Mouse (Mus musculus): ENCODE results near the gene Usp21. TPM values are rescaled to one million over a fixed set of nuclear protein-coding genes. Genes with fewer than 3 reads are reported as not detected.
A peak's percentile ranks its signal among the peaks of the same experiment; 100 is the strongest.

Gene Usp21
- polyA plus RNA-seq, 1 experiment from 2014 or later, result 126 TPM

- Histone ChIP-seq H3K4me1 (replicated peaks; ENCODE audit: control insufficient read depth, insufficient read depth, low read length) (peaks cover 4% of the 10 kb centered on the region), H3K27me3 (replicated peaks; ENCODE audit: control insufficient read depth, insufficient read depth, low read length) (no peaks in the 10 kb centered on the region), H3K27ac (ENCODE audit: low read length) (no peak overlapping the region), H3K36me3 (ENCODE audit: control insufficient read depth, insufficient read depth) (peaks cover 18% of the 10 kb centered on the region), H3K9ac (replicated peaks; ENCODE audit: low read depth, low read length) (no peak overlapping the region), H3K9me3 (ENCODE audit: control insufficient read depth, low read length) (no peaks in the 10 kb centered on the region), H3K4me2 (ENCODE audit: low read length) (no peak overlapping the region), H3K4me3 (replicated peaks; ENCODE audit: low read length) (no peak overlapping the region)
- WGBS, result 89% methylated on average over 10 of the region's 10 CpGs
- no peak for ATAC-seq
Observed at GRCm38 (mm10) chr1:171240911-171241310, 46.9 kb downstream of the Usp21 start.

- no peak overlapping the region for H3K9ac ChIP-seq (replicated peaks; ENCODE audit: low read depth, low read length)
- no peaks in the 10 kb centered on the region for H3K9me3 ChIP-seq (ENCODE audit: control insufficient read depth, low read length)
- no peaks in the 10 kb centered on the region for H3K27me3 ChIP-seq (replicated peaks; ENCODE audit: control insufficient read depth, insufficient read depth, low read length)
- peaks cover 24% of the 10 kb centered on the region for H3K36me3 ChIP-seq (ENCODE audit: control insufficient read depth, insufficient read depth)
- no peak for ATAC-seq
- no peaks in the 10 kb centered on the region; the same call in 1 of the 2 replicates for H3K4me1 ChIP-seq (replicated peaks; ENCODE audit: control insufficient read depth, insufficient read depth, low read length)
- no peak overlapping the region for H3K4me3 ChIP-seq (replicated peaks; ENCODE audit: low read length)
- H3K27ac ChIP-seq (ENCODE audit: low read length), result no peak overlapping the region
- 82% methylated on average over 15 of the region's 15 CpGs for WGBS
- H3K4me2 ChIP-seq (ENCODE audit: low read length), result no peak overlapping the region
Observed at GRCm38 (mm10) chr1:171239992-171240744, 47.6 kb downstream of the Usp21 start.

- Histone ChIP-seq H3K9ac (replicated peaks; ENCODE audit: low read depth, low read length) (no peak overlapping the region), H3K9me3 (ENCODE audit: control insufficient read depth, low read length) (no peaks in the 10 kb centered on the region), H3K27me3 (replicated peaks; ENCODE audit: control insufficient read depth, insufficient read depth, low read length) (no peaks in the 10 kb centered on the region), H3K36me3 (ENCODE audit: control insufficient read depth, insufficient read depth) (peaks cover 26% of the 10 kb centered on the region), H3K4me1 (replicated peaks; ENCODE audit: control insufficient read depth, insufficient read depth, low read length) (no peaks in the 10 kb centered on the region), H3K4me3 (replicated peaks; ENCODE audit: low read length) (no peak overlapping the region), H3K27ac (ENCODE audit: low read length) (no peak overlapping the region), H3K4me2 (ENCODE audit: low read length) (no peak overlapping the region)
- WGBS, result 71% methylated on average over 14 of the region's 14 CpGs
- ATAC-seq, result 0 out of 2 replicates have a peak, but pooled peaks have one; percentile 42
Observed at GRCm38 (mm10) chr1:171238463-171238862, 49.3 kb downstream of the Usp21 start.

GRCm38 (mm10) chr1:171237438-171237837 is 50.4 kb downstream of the Usp21 start:
- no peaks in the 10 kb centered on the region for H3K27me3 ChIP-seq (replicated peaks; ENCODE audit: control insufficient read depth, insufficient read depth, low read length)
- H3K4me1 ChIP-seq (replicated peaks; ENCODE audit: control insufficient read depth, insufficient read depth, low read length), result no peaks in the 10 kb centered on the region
- peaks cover 26% of the 10 kb centered on the region for H3K36me3 ChIP-seq (ENCODE audit: control insufficient read depth, insufficient read depth)
- no peak overlapping the region for H3K27ac ChIP-seq (ENCODE audit: low read length)
- no peak for ATAC-seq
- WGBS, result 91% methylated on average over 6 of the region's 6 CpGs
- H3K9me3 ChIP-seq (ENCODE audit: control insufficient read depth, low read length), result no peaks in the 10 kb centered on the region
- no peak overlapping the region for H3K4me2 ChIP-seq (ENCODE audit: low read length)
- no peak overlapping the region for H3K9ac ChIP-seq (replicated peaks; ENCODE audit: low read depth, low read length)
- no peak overlapping the region for H3K4me3 ChIP-seq (replicated peaks; ENCODE audit: low read length)

GRCm38 (mm10) chr1:171235791-171236190 is 52.0 kb downstream of the Usp21 start:
- no peaks in the 10 kb centered on the region for H3K27me3 ChIP-seq (replicated peaks; ENCODE audit: control insufficient read depth, insufficient read depth, low read length)
- H3K9ac ChIP-seq (replicated peaks; ENCODE audit: low read depth, low read length), result no peak overlapping the region
- H3K4me3 ChIP-seq (replicated peaks; ENCODE audit: low read length), result no peak overlapping the region
- peaks cover 26% of the 10 kb centered on the region for H3K36me3 ChIP-seq (ENCODE audit: control insufficient read depth, insufficient read depth)
- ATAC-seq, result no peak
- H3K4me2 ChIP-seq (ENCODE audit: low read length), result no peak overlapping the region
- no peak overlapping the region for H3K27ac ChIP-seq (ENCODE audit: low read length)
- H3K4me1 ChIP-seq (replicated peaks; ENCODE audit: control insufficient read depth, insufficient read depth, low read length), result no peaks in the 10 kb centered on the region
- WGBS, result 89% methylated on average over 4 of the region's 4 CpGs
- no peaks in the 10 kb centered on the region for H3K9me3 ChIP-seq (ENCODE audit: control insufficient read depth, low read length)

- WGBS, result 97% methylated on average over 4 of the region's 4 CpGs
- H3K36me3 ChIP-seq (ENCODE audit: control insufficient read depth, insufficient read depth), result peaks cover 26% of the 10 kb centered on the region
- no peaks in the 10 kb centered on the region for H3K4me1 ChIP-seq (replicated peaks; ENCODE audit: control insufficient read depth, insufficient read depth, low read length)
- no peak overlapping the region for H3K4me3 ChIP-seq (replicated peaks; ENCODE audit: low read length)
- H3K9me3 ChIP-seq (ENCODE audit: control insufficient read depth, low read length), result no peaks in the 10 kb centered on the region
- no peak overlapping the region for H3K27ac ChIP-seq (ENCODE audit: low read length)
- ATAC-seq, result no peak
- H3K27me3 ChIP-seq (replicated peaks; ENCODE audit: control insufficient read depth, insufficient read depth, low read length), result no peaks in the 10 kb centered on the region
- no peak overlapping the region for H3K9ac ChIP-seq (replicated peaks; ENCODE audit: low read depth, low read length)
- no peak overlapping the region for H3K4me2 ChIP-seq (ENCODE audit: low read length)
Observed at GRCm38 (mm10) chr1:171234538-171234937, 53.3 kb downstream of the Usp21 start.

- ATAC-seq, result no peak
Observed at GRCm38 (mm10) chr1:171234126-171234525, 53.7 kb downstream of the Usp21 start, which contains the start of gene Fcer1g. Fcer1g (minus strand) TSS chr1:171234365.

GRCm38 (mm10) chr1:171232800-171233730 is 54.7 kb downstream of the Usp21 start:
- Histone ChIP-seq H3K9ac (replicated peaks; ENCODE audit: low read depth, low read length) (no peak overlapping the region), H3K36me3 (ENCODE audit: control insufficient read depth, insufficient read depth) (peaks cover 19% of the 10 kb centered on the region), H3K4me3 (replicated peaks; ENCODE audit: low read length) (no peak overlapping the region), H3K27ac (ENCODE audit: low read length) (no peak overlapping the region), H3K9me3 (ENCODE audit: control insufficient read depth, low read length) (no peaks in the 10 kb centered on the region), H3K27me3 (replicated peaks; ENCODE audit: control insufficient read depth, insufficient read depth, low read length) (no peaks in the 10 kb centered on the region), H3K4me2 (ENCODE audit: low read length) (no peak overlapping the region), H3K4me1 (replicated peaks; ENCODE audit: control insufficient read depth, insufficient read depth, low read length) (no peaks in the 10 kb centered on the region)
- ATAC-seq, result no peak
- 83% methylated on average over 12 of the region's 12 CpGs for WGBS

More at GRCm38 (mm10) chr1:171234126-171234525, 53.7 kb downstream of the Usp21 start, which contains the start of gene Fcer1g:
- H3K4me2 ChIP-seq (ENCODE audit: low read length), result no peak within 1 kb of the TSS
- no peak within 1 kb of the TSS for H3K27ac ChIP-seq (ENCODE audit: low read length)
- WGBS, result 92% methylated on average over 14 of the region's 14 CpGs
- no peaks in the 10 kb centered on the region for H3K4me1 ChIP-seq (replicated peaks; ENCODE audit: control insufficient read depth, insufficient read depth, low read length)
- H3K9me3 ChIP-seq (ENCODE audit: control insufficient read depth, low read length), result no peaks in the 10 kb centered on the region
- no peak within 1 kb of the TSS for H3K4me3 ChIP-seq (replicated peaks; ENCODE audit: low read length)
- peaks cover 26% of the 10 kb centered on the region for H3K36me3 ChIP-seq (ENCODE audit: control insufficient read depth, insufficient read depth)
- H3K27me3 ChIP-seq (replicated peaks; ENCODE audit: control insufficient read depth, insufficient read depth, low read length), result no peaks in the 10 kb centered on the region
- no peak within 1 kb of the TSS for H3K9ac ChIP-seq (replicated peaks; ENCODE audit: low read depth, low read length)

GRCm38 (mm10) chr1:171232348-171232747 is 55.4 kb downstream of the Usp21 start:
- H3K4me2 ChIP-seq (ENCODE audit: low read length), result no peak overlapping the region
- WGBS, result 87% methylated on average over 5 of the region's 5 CpGs
- no peak overlapping the region for H3K4me3 ChIP-seq (replicated peaks; ENCODE audit: low read length)
- H3K9ac ChIP-seq (replicated peaks; ENCODE audit: low read depth, low read length), result no peak overlapping the region
- H3K9me3 ChIP-seq (ENCODE audit: control insufficient read depth, low read length), result no peaks in the 10 kb centered on the region
- H3K36me3 ChIP-seq (ENCODE audit: control insufficient read depth, insufficient read depth), result peaks cover 12% of the 10 kb centered on the region
- no peaks in the 10 kb centered on the region for H3K27me3 ChIP-seq (replicated peaks; ENCODE audit: control insufficient read depth, insufficient read depth, low read length)
- ATAC-seq, result no peak
- H3K27ac ChIP-seq (ENCODE audit: low read length), result no peak overlapping the region
- no peaks in the 10 kb centered on the region for H3K4me1 ChIP-seq (replicated peaks; ENCODE audit: control insufficient read depth, insufficient read depth, low read length)
